Mouse (Mus musculus): ENCODE measurements around the gene Sergef. TPM values are rescaled to one million over a fixed set of nuclear protein-coding genes. Genes with fewer than 3 reads are reported as not detected.
A peak's percentile ranks its signal among the peaks of the same experiment; 100 is the strongest.

Gene Sergef
- total and polyA plus RNA-seq, 3 experiments = 2.9 to 5.1 (median 3.6) TPM

DNA sequence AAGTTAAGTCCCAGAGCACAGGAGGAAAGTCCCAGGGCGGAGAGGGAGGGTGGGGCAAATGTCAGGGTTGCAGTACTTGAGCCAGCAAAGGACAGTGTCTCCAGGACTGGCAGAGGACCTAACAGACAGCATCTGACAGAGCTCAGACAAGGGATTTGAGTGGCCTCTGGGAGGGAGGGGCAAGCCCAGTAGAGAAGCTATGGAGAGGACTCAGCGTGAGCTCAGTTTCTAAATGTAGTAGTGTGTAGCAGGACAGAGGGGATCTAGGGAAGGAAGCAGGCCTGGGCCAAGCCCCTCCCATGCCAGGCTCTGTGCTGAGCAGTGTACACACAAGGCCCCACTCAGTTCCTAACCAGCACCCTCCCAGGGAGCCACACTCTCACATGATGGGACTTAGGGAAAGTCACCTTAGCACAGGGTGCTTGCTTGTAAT is 157.5 kb downstream of the Sergef start:
- Histone ChIP-seq H3K27me3 (ENCODE audit: control insufficient read depth, insufficient read depth, low read length) (no peaks in the 10 kb centered on the region), H3K4me3 (no peak overlapping the region), H3K36me3 (ENCODE audit: control insufficient read depth, insufficient read depth, low read length) (no peaks in the 10 kb centered on the region), H3K27ac (peak overlapping the region; percentile 57), H3K4me1 (ENCODE audit: control insufficient read depth, insufficient read depth, low read length) (peaks cover 11% of the 10 kb centered on the region), H3K9ac (ENCODE audit: low read depth, low read length) (no peak overlapping the region), H3K79me2 (replicated peaks; ENCODE audit: control insufficient read depth, insufficient read depth, low read length) (no peaks in the 10 kb centered on the region)
- intact Hi-C loops (cut with DNase I) = no loop called here
- TF ChIP-seq POLR2A (IDR thresholded peaks at IDR 0.05; ENCODE audit: insufficient read depth, low read depth, low read length) (no peak), EP300 (IDR thresholded peaks at IDR 0.05; ENCODE audit: insufficient read depth, low read depth, low read length) (0 out of 2 replicates have a peak, but pooled peaks have one; percentile 14), CTCF (IDR thresholded peaks at IDR 0.05) (no peak)
- 21% methylated on average over 2 of the region's 2 CpGs for WGBS
- peak; percentile 43 to 77 for DNase-seq

DNA sequence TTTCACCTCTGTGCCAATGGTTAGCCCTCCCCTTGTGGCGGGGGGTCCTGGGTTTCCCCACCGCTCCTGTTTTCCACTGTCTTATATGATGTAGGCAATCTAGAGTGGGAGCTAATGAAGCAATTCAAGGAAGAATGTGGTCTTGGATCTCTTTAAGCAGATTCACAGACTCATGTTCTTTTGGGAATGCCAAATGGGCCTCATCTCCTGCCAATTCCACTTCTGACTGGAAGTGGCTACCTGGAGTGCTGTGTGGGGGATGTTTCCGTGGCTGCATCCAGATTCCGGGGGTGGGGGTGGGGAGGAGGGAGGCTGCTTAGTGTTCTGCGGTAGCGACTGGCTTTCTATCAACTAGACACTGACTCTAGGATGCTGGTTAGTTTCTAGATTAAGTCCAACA is 159.8 kb downstream of the Sergef start:
- Histone ChIP-seq H3K4me1 (ENCODE audit: control insufficient read depth, insufficient read depth, low read length) (peaks cover 11% of the 10 kb centered on the region), H3K9ac (ENCODE audit: low read depth, low read length) (no peak overlapping the region), H3K36me3 (ENCODE audit: control insufficient read depth, insufficient read depth, low read length) (no peaks in the 10 kb centered on the region), H3K27ac (no peak overlapping the region), H3K27me3 (ENCODE audit: control insufficient read depth, insufficient read depth, low read length) (no peaks in the 10 kb centered on the region), H3K79me2 (replicated peaks; ENCODE audit: control insufficient read depth, insufficient read depth, low read length) (no peaks in the 10 kb centered on the region), H3K4me3 (no peak overlapping the region)
- 37% methylated on average over 6 of the region's 6 CpGs for WGBS
- no peak for TF ChIP-seq POLR2A (IDR thresholded peaks at IDR 0.05; ENCODE audit: insufficient read depth, low read depth, low read length)
- no peak for TF ChIP-seq CTCF (IDR thresholded peaks at IDR 0.05)
- TF ChIP-seq EP300 (IDR thresholded peaks at IDR 0.05; ENCODE audit: insufficient read depth, low read depth, low read length) = no peak
- DNase-seq = no peak
- intact Hi-C loops (cut with DNase I) = no loop called here

GRCm38 (mm10) chr7:46477456-46477855 is 162.2 kb downstream of the Sergef start:
- intact Hi-C loops (cut with DNase I) = no loop called here
- TF ChIP-seq POLR2A (IDR thresholded peaks at IDR 0.05; ENCODE audit: insufficient read depth, low read depth, low read length) (no peak), CTCF (IDR thresholded peaks at IDR 0.05) (no peak), EP300 (IDR thresholded peaks at IDR 0.05; ENCODE audit: insufficient read depth, low read depth, low read length) (no peak)
- peaks cover 11% of the 10 kb centered on the region for H3K4me1 ChIP-seq (ENCODE audit: control insufficient read depth, insufficient read depth, low read length)
- no peak overlapping the region for H3K4me3 ChIP-seq
- no peak for DNase-seq
- H3K27ac ChIP-seq = no peak overlapping the region
- H3K9ac ChIP-seq (ENCODE audit: low read depth, low read length) = no peak overlapping the region
- no peaks in the 10 kb centered on the region for H3K27me3 ChIP-seq (ENCODE audit: control insufficient read depth, insufficient read depth, low read length)
- WGBS = 96% methylated on average over 3 of the region's 3 CpGs
- no peaks in the 10 kb centered on the region for H3K79me2 ChIP-seq (replicated peaks; ENCODE audit: control insufficient read depth, insufficient read depth, low read length)
- no peaks in the 10 kb centered on the region for H3K36me3 ChIP-seq (ENCODE audit: control insufficient read depth, insufficient read depth, low read length)

- Histone ChIP-seq H3K36me3 (ENCODE audit: control insufficient read depth, insufficient read depth, low read length) (no peaks in the 10 kb centered on the region), H3K79me2 (replicated peaks; ENCODE audit: control insufficient read depth, insufficient read depth, low read length) (no peaks in the 10 kb centered on the region), H3K4me3 (no peak overlapping the region), H3K27ac (no peak overlapping the region), H3K9ac (ENCODE audit: low read depth, low read length) (no peak overlapping the region), H3K27me3 (ENCODE audit: control insufficient read depth, insufficient read depth, low read length) (no peaks in the 10 kb centered on the region), H3K4me1 (ENCODE audit: control insufficient read depth, insufficient read depth, low read length) (peaks cover 5% of the 10 kb centered on the region; the same call in 1 of the 2 replicates)
- intact Hi-C loops (cut with DNase I) = no loop called here
- no peak for TF ChIP-seq CTCF (IDR thresholded peaks at IDR 0.05)
- TF ChIP-seq POLR2A (IDR thresholded peaks at IDR 0.05; ENCODE audit: insufficient read depth, low read depth, low read length) = no peak
- no peak for TF ChIP-seq EP300 (IDR thresholded peaks at IDR 0.05; ENCODE audit: insufficient read depth, low read depth, low read length)
- 60% methylated on average over 5 of the region's 5 CpGs for WGBS
- no peak for DNase-seq
Measured at GRCm38 (mm10) chr7:46475464-46475863, 164.1 kb downstream of the Sergef start.

GRCm38 (mm10) chr7:46473141-46473540 is 166.5 kb downstream of the Sergef start:
- no peaks in the 10 kb centered on the region for H3K36me3 ChIP-seq (ENCODE audit: control insufficient read depth, insufficient read depth, low read length)
- no peak for DNase-seq
- no peaks in the 10 kb centered on the region for H3K27me3 ChIP-seq (ENCODE audit: control insufficient read depth, insufficient read depth, low read length)
- 45% methylated on average over 9 of the region's 9 CpGs for WGBS
- peaks cover 2% of the 10 kb centered on the region; the same call in 1 of the 2 replicates for H3K4me1 ChIP-seq (ENCODE audit: control insufficient read depth, insufficient read depth, low read length)
- no peaks in the 10 kb centered on the region for H3K79me2 ChIP-seq (replicated peaks; ENCODE audit: control insufficient read depth, insufficient read depth, low read length)
- no peak overlapping the region for H3K27ac ChIP-seq
- intact Hi-C loops (cut with DNase I) = loop anchor here (2.0 kb wide), 1 partner anchor 20 kb away; no protein-coding TSS in a partner anchor
- no peak overlapping the region for H3K4me3 ChIP-seq
- no peak overlapping the region for H3K9ac ChIP-seq (ENCODE audit: low read depth, low read length)
- no peak for TF ChIP-seq CTCF (IDR thresholded peaks at IDR 0.05)
- TF ChIP-seq POLR2A (IDR thresholded peaks at IDR 0.05; ENCODE audit: insufficient read depth, low read depth, low read length) = no peak
- TF ChIP-seq EP300 (IDR thresholded peaks at IDR 0.05; ENCODE audit: insufficient read depth, low read depth, low read length) = no peak

DNA sequence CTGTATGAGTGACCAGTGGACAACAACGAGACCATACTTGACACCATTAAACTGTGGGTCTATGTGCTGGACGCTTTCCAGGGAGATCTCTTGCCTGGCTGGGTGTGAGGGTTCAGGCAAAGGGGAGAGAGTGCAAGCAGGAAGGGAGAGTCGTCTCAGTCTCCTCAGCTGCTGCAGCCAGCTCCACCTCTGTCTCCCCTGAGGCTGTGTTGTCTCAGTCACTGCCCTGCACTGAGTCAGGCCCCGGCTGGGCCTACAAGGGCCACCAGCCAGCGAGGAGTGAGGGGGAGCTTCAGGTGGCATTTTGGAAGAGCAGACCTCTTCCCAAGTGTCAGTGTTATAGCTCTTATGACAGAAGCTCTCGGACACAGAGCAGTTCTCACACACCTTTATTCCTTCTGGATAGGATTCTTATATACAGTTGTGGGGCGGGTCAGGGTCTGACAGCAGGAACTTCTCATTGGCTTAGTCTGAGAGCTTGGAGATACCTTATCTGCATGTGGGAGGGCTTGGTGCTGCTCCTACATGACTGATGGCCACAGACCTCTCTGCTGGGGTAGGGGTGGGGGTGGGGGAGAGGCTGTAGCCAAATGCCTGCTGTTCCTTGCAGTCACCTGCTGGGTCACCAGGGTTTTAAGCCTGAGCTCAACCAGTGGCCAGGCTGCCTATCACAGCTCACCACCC is 168.4 kb downstream of the Sergef start:
- intact Hi-C loops (cut with DNase I) = no loop called here
- no peak for DNase-seq
- Histone ChIP-seq H3K36me3 (ENCODE audit: control insufficient read depth, insufficient read depth, low read length) (no peaks in the 10 kb centered on the region), H3K4me3 (no peak overlapping the region), H3K4me1 (ENCODE audit: control insufficient read depth, insufficient read depth, low read length) (peaks cover 2% of the 10 kb centered on the region; the same call in 1 of the 2 replicates), H3K9ac (ENCODE audit: low read depth, low read length) (no peak overlapping the region), H3K79me2 (replicated peaks; ENCODE audit: control insufficient read depth, insufficient read depth, low read length) (no peaks in the 10 kb centered on the region), H3K27me3 (ENCODE audit: control insufficient read depth, insufficient read depth, low read length) (no peaks in the 10 kb centered on the region), H3K27ac (no peak overlapping the region)
- TF ChIP-seq POLR2A (IDR thresholded peaks at IDR 0.05; ENCODE audit: insufficient read depth, low read depth, low read length) = no peak
- no peak for TF ChIP-seq EP300 (IDR thresholded peaks at IDR 0.05; ENCODE audit: insufficient read depth, low read depth, low read length)
- TF ChIP-seq CTCF (IDR thresholded peaks at IDR 0.05) = no peak
- 60% methylated on average over 7 of the region's 7 CpGs for WGBS
